Mouse (Mus musculus): ENCODE data around the gene Psors1c2.

Psors1c2 gene

GRCm38 (mm10) chr17:35567767-35568166 is 34.8 kb downstream of the Psors1c2 start:
- DNase-seq, result no peak

GRCm38 (mm10) chr17:35569091-35569944 is 36.3 kb downstream of the Psors1c2 start:
- DNase-seq, result no peak

- DNase-seq, result no peak
Measured at GRCm38 (mm10) chr17:35570836-35571235, 37.8 kb downstream of the Psors1c2 start.

DNA sequence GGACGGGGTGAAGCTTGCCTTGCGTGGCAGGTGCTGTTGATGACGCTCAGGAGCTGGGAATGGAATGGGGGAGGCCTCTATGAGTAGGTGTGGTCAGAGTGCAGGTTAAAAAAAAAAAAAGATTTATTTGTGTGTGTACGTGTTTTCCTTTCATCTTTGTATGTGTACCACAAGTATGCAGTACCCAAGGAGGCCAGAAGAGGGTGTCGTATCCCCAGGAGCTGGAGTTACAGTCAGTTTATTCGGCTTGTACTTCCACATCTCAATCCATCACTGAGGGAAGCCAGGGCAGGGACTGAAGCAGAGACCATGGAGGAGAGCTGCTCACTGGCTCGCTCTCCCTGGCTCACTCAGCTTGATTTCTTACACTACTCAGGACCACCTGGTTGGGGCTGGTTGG is 38.5 kb downstream of the Psors1c2 start:
- no peak for DNase-seq

GRCm38 (mm10) chr17:35578211-35578610 is 45.2 kb downstream of the Psors1c2 start:
- DNase-seq, result peak; percentile 68 to 82

GRCm38 (mm10) chr17:35582900-35583299 is 49.9 kb downstream of the Psors1c2 start:
- no peak for DNase-seq
